Mouse (Mus musculus) small intestine, adult 2 months (tissue): ENCODE results near the gene Bpnt1. TPM values are rescaled to one million over a fixed set of nuclear protein-coding genes. Genes with fewer than 3 reads are reported as not detected.
A peak's percentile ranks its signal among the peaks of the same experiment; 100 is the strongest.

ENCODE experiments used
- H3K27ac ChIP-seq: fragments of 200-500 bp; 2 replicates; pipeline ENCODE4 v1.5.1; 2012; ENCODE audit warnings: low read depth, low read length, control low read depth, inconsistent platforms; ENCODE audit not compliant: insufficient read depth
- H3K27me3 ChIP-seq: fragments of 200-500 bp; 2 replicates; pipeline ENCODE4 v1.6.1; 2012; ENCODE audit warnings: mild to moderate bottlenecking, moderate library complexity, low read length, inconsistent platforms; ENCODE audit not compliant: control insufficient read depth, insufficient read depth
- H3K36me3 ChIP-seq: fragments of 200-500 bp; 2 replicates; pipeline ENCODE4 v1.6.1; 2012; ENCODE audit warnings: mild to moderate bottlenecking, low read length, control low read depth, inconsistent platforms; ENCODE audit not compliant: control insufficient read depth, insufficient read depth
- H3K4me1 ChIP-seq: fragments of 200-500 bp; 2 replicates; pipeline ENCODE4 v1.6.1; 2012; ENCODE audit warnings: low read length, inconsistent platforms, mixed read lengths; ENCODE audit not compliant: control insufficient read depth, insufficient read depth, insufficient read length
- H3K4me3 ChIP-seq: fragments of 200-500 bp; 2 replicates; pipeline ENCODE4 v1.5.1; 2012; ENCODE audit warnings: low read depth, mild to moderate bottlenecking, control low read depth, inconsistent platforms, low read length, moderate library complexity
- CTCF ChIP-seq: fragments of 200-500 bp; IDR thresholded peaks from 2 replicates; pipeline ENCODE4 v1.5.1; 2012; ENCODE audit warnings: low read depth, mild to moderate bottlenecking, control low read depth, inconsistent platforms, low read length, moderate library complexity, mixed read lengths; ENCODE audit not compliant: insufficient replicate concordance, insufficient read length; ENCODE audit errors: extremely low read depth
- POLR2A ChIP-seq: fragments of 200-500 bp; IDR thresholded peaks from 2 replicates; pipeline ENCODE4 v1.6.1; 2012; ENCODE audit warnings: low read depth, mild to moderate bottlenecking, control low read depth, inconsistent platforms, low read length, moderate library complexity
- WGBS: fragments of 180-500 bp; shearing (Covaris S2); methylation state at CpG from one replicate; pipeline ENCODE4 v1.1.7; 2018; 5-methylcytosine and 5-hydroxymethylcytosine counted together
- polyA plus RNA-seq: library from polyadenylated mRNA; depleted of rRNA; stranded (reverse); fragments of >200 nt; gene quantifications from 2 replicates; pipeline ENCODE4 v1.2.3, GENCODE M21; 2012

The Bpnt1 gene
- polyA plus RNA-seq, 1 experiment: 340 TPM

- no peaks in the 10 kb centered on the region for H3K27me3 ChIP-seq
- peak within 1 kb of the TSS; percentile 81 for H3K4me3 ChIP-seq
- under 1% methylated on average over 92 of the region's 92 CpGs for WGBS
- H3K27ac ChIP-seq: peak within 1 kb of the TSS; percentile 79
- peak; percentile 43 for TF ChIP-seq POLR2A
- no peak for TF ChIP-seq CTCF
- peaks cover 7% of the 10 kb centered on the region for H3K36me3 ChIP-seq
- H3K4me1 ChIP-seq: peaks cover 3% of the 10 kb centered on the region; the same call in 1 of the 2 replicates
Measured at GRCm38 (mm10) chr1:185362677-185363520, 30.9 kb downstream of the Bpnt1 start, which contains the start of gene Eprs. Eprs (plus strand) TSS chr1:185363044.

GRCm38 (mm10) chr1:185363526-185364182 lies 31.7 kb downstream of the Bpnt1 start:
- Histone ChIP-seq H3K4me1 (peaks cover 3% of the 10 kb centered on the region; the same call in 1 of the 2 replicates), H3K27ac (peak overlapping the region; percentile 67), H3K36me3 (peaks cover 4% of the 10 kb centered on the region; the same call in 1 of the 2 replicates), H3K4me3 (peak overlapping the region; percentile 81), H3K27me3 (no peaks in the 10 kb centered on the region)
- WGBS: under 1% methylated on average over 22 of the region's 22 CpGs
- TF ChIP-seq POLR2A (no peak; the same call in 1 of the 2 replicates), CTCF (peak; percentile 25; the same call in 1 of the 2 replicates)

GRCm38 (mm10) chr1:185364183-185364540 lies 32.2 kb downstream of the Bpnt1 start:
- Histone ChIP-seq H3K4me3 (peak overlapping the region; percentile 25; the same call in 1 of the 2 replicates), H3K27me3 (no peaks in the 10 kb centered on the region), H3K4me1 (peaks cover 3% of the 10 kb centered on the region; the same call in 1 of the 2 replicates), H3K36me3 (peaks cover 6% of the 10 kb centered on the region; the same call in 1 of the 2 replicates), H3K27ac (no peak overlapping the region)
- TF ChIP-seq CTCF (no peak), POLR2A (no peak)
- 23% methylated on average over 6 of the region's 6 CpGs for WGBS

GRCm38 (mm10) chr1:185367383-185367782 lies 35.4 kb downstream of the Bpnt1 start:
- Histone ChIP-seq H3K27ac (no peak overlapping the region), H3K27me3 (no peaks in the 10 kb centered on the region), H3K36me3 (peaks cover 23% of the 10 kb centered on the region), H3K4me3 (no peak overlapping the region), H3K4me1 (peaks cover 3% of the 10 kb centered on the region; the same call in 1 of the 2 replicates)
- WGBS: 76% methylated on average over 6 of the region's 6 CpGs
- TF ChIP-seq CTCF (no peak), POLR2A (no peak)

- no peak overlapping the region for H3K4me3 ChIP-seq
- TF ChIP-seq CTCF (no peak), POLR2A (no peak)
- H3K27ac ChIP-seq: no peak overlapping the region
- H3K4me1 ChIP-seq: no peaks in the 10 kb centered on the region
- WGBS: 86% methylated on average over 6 of the region's 6 CpGs
- no peaks in the 10 kb centered on the region for H3K27me3 ChIP-seq
- peaks cover 41% of the 10 kb centered on the region for H3K36me3 ChIP-seq
Measured at GRCm38 (mm10) chr1:185369979-185370378, 38.0 kb downstream of the Bpnt1 start.

- H3K4me1 ChIP-seq: no peaks in the 10 kb centered on the region
- TF ChIP-seq POLR2A (no peak), CTCF (no peak)
- peaks cover 67% of the 10 kb centered on the region for H3K36me3 ChIP-seq
- H3K27me3 ChIP-seq: no peaks in the 10 kb centered on the region
- no peak overlapping the region for H3K27ac ChIP-seq
- H3K4me3 ChIP-seq: no peak overlapping the region
Measured at GRCm38 (mm10) chr1:185376390-185376789, 44.4 kb downstream of the Bpnt1 start.

GRCm38 (mm10) chr1:185377429-185377828 lies 45.5 kb downstream of the Bpnt1 start:
- peaks cover 66% of the 10 kb centered on the region for H3K36me3 ChIP-seq
- no peak overlapping the region for H3K27ac ChIP-seq
- no peaks in the 10 kb centered on the region for H3K27me3 ChIP-seq
- H3K4me1 ChIP-seq: no peaks in the 10 kb centered on the region
- no peak overlapping the region for H3K4me3 ChIP-seq
- WGBS: 87% methylated on average over 2 of the region's 2 CpGs
- TF ChIP-seq POLR2A (no peak), CTCF (no peak)
